9 mouse cellular contexts compared by ENCODE assay signal in the genomic region with DNA sequence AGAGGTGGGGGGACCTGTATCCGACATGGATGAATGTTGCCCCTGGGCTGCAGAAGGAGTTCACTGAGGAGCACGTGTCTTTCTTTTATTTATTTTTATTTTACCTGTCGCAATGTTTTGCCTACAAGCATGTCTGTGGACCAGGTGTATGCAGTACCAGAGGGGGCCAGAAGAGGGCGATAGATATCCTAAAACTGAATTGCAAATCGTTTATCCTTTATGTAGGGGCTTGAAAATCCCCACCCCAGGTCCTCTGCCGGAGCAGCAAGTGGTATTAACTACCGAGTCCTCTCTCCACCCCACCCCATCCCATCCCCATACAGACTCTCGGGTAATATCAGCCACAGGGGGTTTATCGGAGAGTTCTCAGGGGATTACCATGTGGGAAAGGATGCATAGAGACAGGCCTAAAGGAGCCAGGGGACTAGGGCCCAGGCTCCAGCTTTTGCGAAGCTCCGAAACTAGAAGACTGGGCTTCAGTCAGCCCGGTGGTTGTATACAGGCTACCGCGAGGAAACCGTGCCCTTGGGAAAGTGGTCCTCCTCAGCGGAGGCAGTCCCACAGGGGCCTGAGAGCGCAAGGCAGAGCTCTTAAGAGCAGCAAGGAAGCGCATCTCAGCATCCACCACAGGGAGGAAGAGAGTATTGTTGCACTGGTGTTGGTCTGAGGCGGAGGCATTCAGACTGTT. TPM values are rescaled to one million over a fixed set of nuclear protein-coding genes. Genes with fewer than 3 reads are reported as not detected.
DNase-seq lines count a peak whose midpoint lies in the region; ATAC-seq and TF ChIP-seq lines count a peak whose summit lies in the region.
"Had no signal": no experiment of that assay in that cellular context is flagged by ENCODE, and none has a peak within 500 bp of the region (broad histone marks: within the 10 kb centered on the region; RNA-seq: fewer than 3 reads in every experiment).

No protein-coding gene starts in this region.

- TF ChIP-seq CTCF in liver, embryonic 14.5 days (IDR thresholded peaks at IDR 0.05; ENCODE audit: low read depth) = peak; percentile 76

- peak overlapping the region; percentile 30 for H3K4me3 ChIP-seq in embryonic facial prominence, embryonic 13.5 days
- H3K4me3 ChIP-seq in heart, embryonic 14.5 days (ENCODE audit: control insufficient read depth in 1 of 2, insufficient read depth in 1 of 2, low read depth in 1 of 2, low read length in 2 of 2) = peak overlapping the region; percentile 3 to 16; a peak in 3 of 4 replicates
- H3K4me3 ChIP-seq in liver, embryonic 14.5 days (ENCODE audit: insufficient read depth in 1 of 2, low read depth in 2 of 2, low read length in 2 of 2) = no peak overlapping the region
- peak overlapping the region; percentile 29 for H3K4me3 ChIP-seq in neural tube, embryonic 13.5 days
- H3K4me3 ChIP-seq: erythroblast, embryonic 14.5 days had no signal

- H3K9me3 ChIP-seq in embryonic facial prominence, embryonic 13.5 days = no peaks in the 10 kb centered on the region
- no peaks in the 10 kb centered on the region for H3K9me3 ChIP-seq in heart, embryonic 14.5 days (ENCODE audit: control insufficient read depth, low read length)
- H3K9me3 ChIP-seq in liver, embryonic 14.5 days (ENCODE audit: control insufficient read depth, low read length) = no peaks in the 10 kb centered on the region
- no peaks in the 10 kb centered on the region for H3K9me3 ChIP-seq in neural tube, embryonic 13.5 days

- H3K36me3 ChIP-seq in embryonic facial prominence, embryonic 13.5 days = no peaks in the 10 kb centered on the region
- H3K36me3 ChIP-seq in heart, embryonic 14.5 days (ENCODE audit: control insufficient read depth, insufficient read depth, low read length) = no peaks in the 10 kb centered on the region
- no peaks in the 10 kb centered on the region for H3K36me3 ChIP-seq in liver, embryonic 14.5 days (replicated peaks; ENCODE audit: control insufficient read depth, insufficient read depth, low read depth)
- H3K36me3 ChIP-seq in neural tube, embryonic 13.5 days = no peaks in the 10 kb centered on the region

- no peak for ATAC-seq in embryonic facial prominence, embryonic 13.5 days (ENCODE audit: insufficient number of reproducible peaks, insufficient read depth, low FRiP score, low TSS enrichment, low read depth)
- no peak for ATAC-seq in heart, embryonic 14.5 days (ENCODE audit: insufficient number of reproducible peaks, insufficient read depth, low FRiP score, low read depth)
- ATAC-seq in liver, embryonic 14.5 days (ENCODE audit: insufficient read depth) = no peak
- ATAC-seq in neural tube, embryonic 13.5 days (ENCODE audit: low read depth) = peak; percentile 61

- peak overlapping the region; percentile 32; the same call in 1 of the 2 replicates for H3K9ac ChIP-seq in embryonic facial prominence, embryonic 13.5 days
- peak overlapping the region; percentile 41; the same call in 1 of the 2 replicates for H3K9ac ChIP-seq in heart, embryonic 14.5 days (ENCODE audit: low read length)
- no peak overlapping the region for H3K9ac ChIP-seq in liver, embryonic 14.5 days (replicated peaks)
- peak overlapping the region; percentile 58 for H3K9ac ChIP-seq in neural tube, embryonic 13.5 days

- DNase-seq in CD4-positive, CD25-positive, alpha-beta regulatory T cell, adult 2 months (ENCODE audit: low read depth, low spot score) = peak; percentile 77
- peak; percentile 71 for DNase-seq in adrenal gland, postnatal 36 days
- DNase-seq in kidney, postnatal 36 days = peak; percentile 54 to 83
- peak in 2 of 3 experiments; percentile 23 to 39 for DNase-seq in liver, embryonic 14.5 days (ENCODE audit: low read depth in 3 of 3, low spot score in 3 of 3)
- peak; percentile 36 for DNase-seq in testis, postnatal 14 days (ENCODE audit: low spot score)

- 27% methylated on average over 19 of the region's 19 CpGs for WGBS in embryonic facial prominence, embryonic 13.5 days
- WGBS in heart, embryonic 14.5 days = 33% methylated on average over 19 of the region's 19 CpGs
- WGBS in liver, embryonic 14.5 days (ENCODE audit: insufficient replicate concordance) = 30% methylated on average over 19 of the region's 19 CpGs
- WGBS in neural tube, embryonic 13.5 days = 22% methylated on average over 19 of the region's 19 CpGs

- H3K27ac ChIP-seq in embryonic facial prominence, embryonic 13.5 days = no peak overlapping the region
- no peak overlapping the region for H3K27ac ChIP-seq in heart, embryonic 14.5 days (replicated peaks in 1 of 2; ENCODE audit: control insufficient read depth in 1 of 2, insufficient read depth in 1 of 2, low read depth in 2 of 2, low read length in 2 of 2)
- no peak overlapping the region for H3K27ac ChIP-seq in liver, embryonic 14.5 days
- H3K27ac ChIP-seq in neural tube, embryonic 13.5 days (replicated peaks) = 0 out of 2 replicates have a peak overlapping the region, but pooled peaks have one; percentile 23

- H3K27me3 ChIP-seq in embryonic facial prominence, embryonic 13.5 days = no peaks in the 10 kb centered on the region
- H3K27me3 ChIP-seq in heart, embryonic 14.5 days (ENCODE audit: control insufficient read depth, insufficient read depth, low read length) = no peaks in the 10 kb centered on the region
- H3K27me3 ChIP-seq in liver, embryonic 14.5 days (ENCODE audit: control insufficient read depth, insufficient read depth, low read length) = no peaks in the 10 kb centered on the region
- H3K27me3 ChIP-seq in neural tube, embryonic 13.5 days = no peaks in the 10 kb centered on the region

- no peaks in the 10 kb centered on the region for H3K4me1 ChIP-seq in embryonic facial prominence, embryonic 13.5 days
- H3K4me1 ChIP-seq in heart, embryonic 14.5 days (ENCODE audit: control insufficient read depth in 2 of 2, insufficient read depth in 2 of 2, low read length in 2 of 2) = peaks cover 2 to 12% of the 10 kb centered on the region in 2 experiments; a peak in 2 of 4 replicates
- H3K4me1 ChIP-seq in liver, embryonic 14.5 days (replicated peaks; ENCODE audit: control insufficient read depth in 2 of 2, insufficient read depth in 2 of 2, low read length in 1 of 2) = peaks cover 0 to 5% of the 10 kb centered on the region in 2 experiments; a peak in 2 of 4 replicates
- H3K4me1 ChIP-seq in neural tube, embryonic 13.5 days (replicated peaks) = peaks cover 4% of the 10 kb centered on the region; the same call in 1 of the 2 replicates

- peak overlapping the region; percentile 54 for H3K4me2 ChIP-seq in embryonic facial prominence, embryonic 13.5 days
- H3K4me2 ChIP-seq in heart, embryonic 14.5 days (ENCODE audit: low read length) = peak overlapping the region; percentile 50
- no peak overlapping the region; the same call in 1 of the 2 replicates for H3K4me2 ChIP-seq in liver, embryonic 14.5 days (ENCODE audit: low read depth)
- peak overlapping the region; percentile 49 for H3K4me2 ChIP-seq in neural tube, embryonic 13.5 days

- no peak for TF ChIP-seq EP300 in liver, embryonic 14.5 days (IDR thresholded peaks at IDR 0.05; ENCODE audit: low read depth)

RNA-seq across cellular contexts. Expression of a gene that starts 38.1 kb away (rescaled TPM):
- 100 to 1,000 TPM; 483 to 490 TPM for total RNA-seq in adrenal gland, postnatal 36 days (2021)
- 481 and 518 TPM in 2 replicates for polyA plus RNA-seq in embryonic facial prominence, embryonic 13.5 days (2015; fragmentation: Nextera tagmentation; extraction: Ambion mirVana)
- 1,151 and 1,230 TPM in 2 replicates for polyA plus RNA-seq in heart, embryonic 14.5 days (2014; fragmentation: Nextera tagmentation; extraction: Ambion mirVana)
- 291 and 352 TPM in 2 replicates for polyA plus RNA-seq in liver, embryonic 14.5 days (2012; rRNA removed)
- polyA plus RNA-seq in liver, embryonic 14.5 days (2014; fragmentation: Nextera tagmentation; extraction: Ambion mirVana) = 514 and 522 TPM in 2 replicates
- 565 and 581 TPM in 2 replicates for polyA plus RNA-seq in neural tube, embryonic 13.5 days (2015; fragmentation: Nextera tagmentation; extraction: Ambion mirVana)

RNA-seq across cellular contexts. Expression of a gene that starts 40.2 kb away (rescaled TPM):
- total RNA-seq in adrenal gland, postnatal 36 days (2021) = 10 to 100 TPM; 63.2 to 66.3 TPM
- polyA plus RNA-seq in embryonic facial prominence, embryonic 13.5 days (2015; fragmentation: Nextera tagmentation; extraction: Ambion mirVana) = 132 and 136 TPM in 2 replicates
- 157 and 162 TPM in 2 replicates for polyA plus RNA-seq in heart, embryonic 14.5 days (2014; fragmentation: Nextera tagmentation; extraction: Ambion mirVana)
- polyA plus RNA-seq in liver, embryonic 14.5 days (2012; rRNA removed) = 19.4 and 21.4 TPM in 2 replicates
- polyA plus RNA-seq in liver, embryonic 14.5 days (2014; fragmentation: Nextera tagmentation; extraction: Ambion mirVana) = 72.8 and 80.2 TPM in 2 replicates
- 129 and 135 TPM in 2 replicates for polyA plus RNA-seq in neural tube, embryonic 13.5 days (2015; fragmentation: Nextera tagmentation; extraction: Ambion mirVana)

RNA-seq across cellular contexts. Expression of a gene that starts 40.4 kb away (rescaled TPM):
- 10 to 100 TPM; 50.3 to 51.5 TPM for total RNA-seq in adrenal gland, postnatal 36 days (2021)
- polyA plus RNA-seq in embryonic facial prominence, embryonic 13.5 days (2015; fragmentation: Nextera tagmentation; extraction: Ambion mirVana) = 37.5 and 39.6 TPM in 2 replicates
- 20.0 and 21.1 TPM in 2 replicates for polyA plus RNA-seq in heart, embryonic 14.5 days (2014; fragmentation: Nextera tagmentation; extraction: Ambion mirVana)
- 5.2 and 6.2 TPM in 2 replicates for polyA plus RNA-seq in liver, embryonic 14.5 days (2012; rRNA removed)
- 14.6 and 17.8 TPM in 2 replicates for polyA plus RNA-seq in liver, embryonic 14.5 days (2014; fragmentation: Nextera tagmentation; extraction: Ambion mirVana)
- polyA plus RNA-seq in neural tube, embryonic 13.5 days (2015; fragmentation: Nextera tagmentation; extraction: Ambion mirVana) = 23.9 and 29.0 TPM in 2 replicates

Comparison
In these comparisons a context has a peak if more than half of its experiments do, and no peak if none do; other contexts are left out.
1. H3K4me3 ChIP-seq: peak in embryonic facial prominence, embryonic 13.5 days (single experiment), heart, embryonic 14.5 days (2 of 2) and neural tube, embryonic 13.5 days (single experiment); none in liver, embryonic 14.5 days (0 of 2).
2. Peak in every context shown above with its lines, with median percentiles within 50 percentile points of each other: DNase-seq.